Mouse (Mus musculus) forelimb bud, embryonic 11.5 days (tissue): ENCODE results near the gene Zfp94.

Experiments used
- DNase-seq: peaks from one replicate; pipeline ENCODE4 v3.0.0-alpha.2; 2012; ENCODE audit warnings: low read depth, low spot score

Zfp94 gene

GRCm38 (mm10) chr7:24316567-24317092, at the start of gene Zfp94:
Gene Zfp94 (minus strand): TSS chr7:24316666.
- DNase-seq = peak; percentile 96

GRCm38 (mm10) chr7:24365258-24366014, 49.0 kb upstream of the Zfp94 start:
- no peak for DNase-seq

- DNase-seq = peak; percentile 89
These were observed 48.4 kb upstream of the Zfp94 start for GRCm38 (mm10) chr7:24364827-24365226.

GRCm38 (mm10) chr7:24363228-24363627, 46.8 kb upstream of the Zfp94 start:
- DNase-seq = no peak

DNA sequence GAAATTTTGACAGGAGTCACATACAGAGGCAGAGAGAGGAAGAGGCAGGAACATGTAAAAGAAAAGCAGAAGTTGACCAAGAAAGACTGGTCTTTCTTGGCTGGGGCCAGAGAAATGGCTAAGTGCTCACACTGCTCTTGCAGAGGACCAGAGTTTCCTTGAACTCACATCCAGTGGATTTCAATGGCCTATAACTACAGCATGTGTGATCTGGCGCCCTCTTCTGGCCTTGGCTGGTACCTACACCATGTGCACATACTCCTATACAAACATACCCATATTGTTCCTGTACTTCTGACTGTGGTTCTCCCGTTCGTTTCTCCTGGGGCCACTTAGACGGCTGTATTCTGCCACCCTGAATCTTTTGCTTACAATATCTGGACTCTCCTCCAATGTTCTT, 44.5 kb upstream of the Zfp94 start:
- DNase-seq = no peak

GRCm38 (mm10) chr7:24359269-24359668, 42.8 kb upstream of the Zfp94 start:
- DNase-seq = peak; percentile 66

GRCm38 (mm10) chr7:24357899-24358298, 41.4 kb upstream of the Zfp94 start:
- DNase-seq = no peak

DNA sequence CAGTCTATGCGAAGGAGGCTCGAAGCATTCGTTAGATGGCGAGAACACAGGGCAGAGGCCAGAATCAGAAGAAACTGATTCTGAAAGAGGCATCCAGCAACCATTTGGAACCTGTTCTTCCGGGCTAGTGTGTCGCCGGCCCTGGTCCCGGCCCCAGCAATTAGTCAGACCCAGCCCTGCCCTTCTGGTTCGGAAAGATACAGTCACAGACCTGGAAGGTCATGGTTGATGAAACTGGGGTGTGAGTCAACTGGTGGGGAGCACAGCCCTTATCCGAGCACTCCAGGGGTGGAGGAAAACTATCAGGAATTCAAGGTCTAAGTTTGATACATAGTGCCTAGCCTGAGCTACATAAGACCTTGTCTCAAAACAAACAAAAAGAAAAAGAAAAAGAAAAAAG, 39.6 kb upstream of the Zfp94 start:
- DNase-seq = no peak

DNA sequence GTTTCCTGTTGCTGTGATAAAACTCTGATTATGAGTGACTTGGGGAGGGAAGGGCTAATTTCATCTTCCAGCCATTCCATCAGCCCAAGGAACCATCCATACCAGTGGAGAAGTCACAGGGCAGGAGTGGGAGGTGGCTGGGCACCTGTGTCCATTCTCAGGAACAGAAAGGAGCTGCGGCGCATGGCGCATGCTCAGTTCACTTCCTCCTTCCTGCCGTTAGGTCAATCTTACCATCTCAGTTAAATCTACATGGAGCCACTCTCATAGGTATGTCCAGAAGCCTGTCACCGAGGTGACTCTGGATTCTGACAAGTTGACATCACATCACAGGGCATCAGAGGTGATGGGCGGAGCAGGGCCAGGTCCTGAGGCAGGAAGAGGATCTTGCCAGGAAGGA, 39.2 kb upstream of the Zfp94 start:
- no peak for DNase-seq

DNA sequence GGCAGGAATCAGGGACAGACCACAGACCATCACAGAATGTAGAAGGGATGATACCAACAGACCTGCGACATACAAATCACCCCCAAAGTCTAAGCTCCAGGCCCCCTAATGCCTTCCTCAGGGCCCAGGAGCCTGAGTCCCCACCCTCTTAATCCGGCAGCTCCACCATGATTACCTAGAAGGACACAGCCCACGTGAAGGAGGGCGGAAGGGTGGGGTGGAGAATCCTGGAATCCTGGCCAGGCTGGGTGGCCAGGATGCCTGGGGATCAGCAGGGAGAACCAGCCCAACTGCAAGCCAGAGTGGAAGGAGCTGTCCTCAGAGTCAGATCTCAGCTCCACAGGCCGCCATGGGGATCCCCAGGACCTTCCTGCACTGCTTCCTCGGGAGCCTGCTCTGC, 32.4 kb upstream of the Zfp94 start, which contains the start of gene Lypd5:
TSS of gene Lypd5 (plus strand) at position 301 of the 400 bp plus-strand sequence.
- DNase-seq = no peak

DNA sequence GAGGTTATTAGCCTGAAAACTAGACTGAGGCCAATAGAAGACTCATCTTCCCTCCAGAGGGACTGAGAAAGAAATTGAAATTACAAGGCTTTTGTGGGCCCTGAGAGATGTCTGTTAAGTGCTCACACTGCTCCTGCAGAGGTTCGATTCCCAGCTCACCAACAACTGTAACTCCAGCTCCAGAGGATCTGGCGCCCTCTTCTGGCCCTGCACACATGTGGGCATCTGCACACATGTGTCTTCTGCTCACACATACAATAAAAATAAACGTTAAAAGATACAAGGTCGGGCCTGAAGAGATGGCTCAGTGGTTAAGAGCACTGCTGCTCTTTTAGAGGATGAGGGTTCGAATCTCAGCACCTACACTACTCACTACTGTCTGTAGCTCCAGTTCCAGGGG, 30.0 kb upstream of the Zfp94 start:
- DNase-seq = no peak

GRCm38 (mm10) chr7:24343701-24344272, 27.3 kb upstream of the Zfp94 start:
- no peak for DNase-seq

DNA sequence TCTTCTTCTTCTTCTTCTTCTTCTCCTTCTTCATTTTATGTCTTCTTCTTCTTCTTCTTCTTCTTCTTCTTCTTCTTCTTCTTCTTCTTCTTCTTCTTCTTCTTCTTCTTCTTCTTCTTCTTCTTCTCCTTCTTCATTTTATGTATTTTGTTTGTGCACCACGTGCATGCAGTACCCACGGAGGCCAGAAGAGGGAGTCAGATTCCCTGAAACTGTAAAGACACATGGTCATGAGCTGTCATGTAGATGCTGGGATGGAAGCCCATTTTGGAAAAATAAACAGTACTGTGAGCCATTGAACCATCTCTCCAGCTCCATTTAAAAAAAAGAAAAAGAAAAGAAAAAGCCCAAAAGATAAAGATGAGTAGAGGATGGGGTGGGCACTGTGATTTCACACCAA, 21.8 kb upstream of the Zfp94 start:
- DNase-seq = no peak

DNA sequence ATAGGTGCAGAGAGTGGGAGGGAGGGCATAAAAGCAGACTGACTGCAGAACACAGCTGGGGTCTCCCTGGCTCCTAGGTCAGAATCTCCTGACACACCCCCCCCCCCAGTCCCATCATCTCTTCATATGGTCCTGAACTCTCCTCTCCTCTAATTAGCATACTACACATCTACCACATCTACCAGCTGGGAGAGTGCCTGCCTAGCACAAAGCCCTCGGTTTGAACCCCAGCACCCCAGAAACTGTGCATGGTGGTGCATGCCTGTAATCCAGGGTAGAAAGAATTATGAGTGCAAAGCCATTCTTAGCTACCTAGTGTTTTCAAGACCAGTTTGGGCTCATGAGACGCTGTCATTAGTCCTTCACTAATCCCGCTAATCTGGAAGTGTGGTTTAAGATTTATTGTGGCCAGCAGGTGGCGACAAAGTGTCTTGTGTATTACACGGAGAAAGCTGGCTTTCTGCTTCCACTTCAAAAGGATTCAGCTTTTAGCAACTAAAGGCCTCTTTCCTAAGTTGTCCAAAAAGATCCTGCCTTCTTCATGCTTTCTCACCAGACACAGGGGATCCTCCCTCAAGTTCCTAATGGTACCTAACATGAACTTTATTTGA, 19.3 kb upstream of the Zfp94 start:
- peak; percentile 68 for DNase-seq

DNA sequence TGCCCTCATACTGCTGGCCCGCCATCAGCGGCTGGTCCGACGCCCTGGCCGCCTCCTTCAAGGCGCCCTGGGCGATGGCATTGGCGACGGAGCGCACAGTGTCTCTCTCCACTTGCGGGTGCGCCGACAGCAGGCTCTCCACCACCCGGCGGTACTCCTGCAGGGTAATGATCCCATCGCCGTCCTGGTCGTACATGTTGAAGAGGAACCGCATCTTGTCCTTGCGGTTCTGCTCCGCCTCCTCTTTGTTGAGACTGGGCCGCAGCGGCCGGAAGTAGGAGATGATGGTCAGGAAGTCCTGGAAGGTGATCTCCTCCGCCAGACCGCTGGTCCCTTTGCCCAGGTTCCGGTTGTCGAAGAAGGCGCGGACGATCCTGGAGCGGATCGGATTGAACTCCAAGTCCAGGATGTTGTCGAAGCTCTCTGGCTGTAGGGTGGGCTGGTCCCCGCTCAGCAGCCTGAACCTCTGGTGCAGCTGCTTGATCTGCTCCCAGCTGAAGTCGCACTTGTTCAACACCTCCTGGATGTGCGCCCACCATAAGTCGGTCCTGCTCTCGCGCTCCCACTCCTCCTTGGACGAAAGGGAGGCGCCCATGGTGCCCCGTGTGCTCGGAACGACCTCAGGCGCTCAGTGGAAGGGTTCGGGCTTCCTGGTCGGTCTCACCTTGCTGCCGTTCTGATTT, 17.0 kb upstream of the Zfp94 start, which contains the start of gene Tescl:
TSS of gene Tescl (minus strand) at position 633 of the 683 bp plus-strand sequence.
- DNase-seq = no peak

GRCm38 (mm10) chr7:24327281-24327975, 11.0 kb upstream of the Zfp94 start:
- DNase-seq = no peak

GRCm38 (mm10) chr7:24326273-24327135, 10.0 kb upstream of the Zfp94 start:
- no peak for DNase-seq

GRCm38 (mm10) chr7:24325675-24326128, 9.2 kb upstream of the Zfp94 start:
- DNase-seq = peak; percentile 43

DNA sequence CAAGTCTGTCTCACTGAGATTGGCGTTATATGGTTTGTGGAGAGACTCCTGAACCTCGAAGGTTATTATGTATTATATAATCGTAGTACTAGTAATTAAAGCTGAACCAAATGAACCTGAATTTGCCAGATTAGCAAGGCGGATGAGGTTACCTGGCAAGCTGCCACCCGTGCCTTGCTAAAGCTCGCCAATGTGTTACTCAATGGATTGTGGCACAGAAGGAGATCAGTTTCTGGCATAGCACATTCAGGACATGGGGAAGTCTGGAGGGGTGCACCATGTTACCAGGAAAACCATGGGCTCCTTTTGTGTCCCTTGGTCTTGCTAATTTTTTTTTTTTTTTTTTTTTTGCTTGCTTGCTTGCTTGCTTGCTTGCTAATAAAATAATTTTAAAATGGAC, 8.7 kb upstream of the Zfp94 start:
- no peak for DNase-seq

GRCm38 (mm10) chr7:24322593-24322992, 6.1 kb upstream of the Zfp94 start:
- no peak for DNase-seq
